Mouse (Mus musculus): ENCODE results near the gene Qser1. TPM values are rescaled to one million over a fixed set of nuclear protein-coding genes. Genes with fewer than 3 reads are reported as not detected.

Gene Qser1
- 10 to 100 TPM; 12.7 to 13.6 TPM for total RNA-seq (2023)

DNA sequence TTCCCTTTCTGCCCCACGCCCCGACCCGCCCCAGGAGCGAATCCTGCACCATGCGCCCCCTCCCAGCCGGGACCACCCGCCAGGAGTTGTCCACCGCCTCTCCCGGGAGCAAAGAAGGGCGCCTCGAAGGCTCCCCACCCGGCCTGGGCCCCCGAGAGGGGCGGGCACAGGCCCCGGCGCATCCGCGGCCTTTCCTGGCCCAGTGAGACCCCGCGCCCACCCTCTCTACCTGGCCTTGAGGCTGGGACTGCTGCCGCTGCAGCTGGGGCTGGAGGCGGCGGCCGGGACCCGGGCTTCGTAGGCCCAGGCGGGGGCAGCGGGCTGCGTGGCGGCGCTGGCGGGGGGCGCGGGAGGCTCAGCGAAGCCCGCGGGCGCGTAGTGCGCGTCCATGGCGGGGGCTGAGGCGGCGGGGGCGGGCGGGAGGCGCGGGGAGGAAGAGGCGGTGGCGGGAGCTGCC, at the start of gene Qser1:
Gene Qser1 (minus strand): TSS at position 390 of the 457 bp plus-strand sequence.

DNA sequence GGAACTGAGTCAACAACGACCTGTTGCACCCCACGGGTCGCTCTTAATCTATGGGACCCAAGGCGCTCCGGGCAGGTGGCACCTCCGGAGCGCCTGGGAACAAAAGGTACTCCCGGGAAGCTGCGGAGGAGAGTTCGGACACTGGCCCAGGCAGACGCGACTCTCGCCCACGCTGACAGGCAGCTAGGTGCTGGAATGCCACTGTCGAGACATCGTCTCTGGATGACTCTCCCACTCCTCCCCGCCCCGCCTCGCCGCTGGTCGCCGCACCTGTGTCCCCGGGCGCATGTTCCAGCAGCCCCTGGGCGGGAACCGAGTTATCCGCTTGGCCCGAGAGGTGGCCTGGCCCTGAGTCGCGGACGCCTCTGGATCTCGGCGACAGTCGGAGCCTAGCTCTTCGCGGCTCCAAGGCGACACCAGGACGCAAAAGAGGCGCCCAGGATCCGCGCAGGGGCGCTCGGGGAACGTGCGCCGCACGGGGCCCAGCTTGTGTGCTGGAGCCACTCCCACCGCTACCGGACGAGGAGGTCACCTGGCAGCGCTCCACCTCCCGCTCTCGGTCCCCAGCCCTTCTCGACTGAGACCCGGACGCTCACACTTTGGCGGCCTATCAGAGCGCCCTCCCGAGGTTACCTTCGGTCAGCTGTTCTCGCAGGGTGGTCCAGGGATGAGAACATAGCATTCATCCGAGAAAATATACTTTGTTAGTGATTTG, 32.9 kb upstream of the Qser1 start, which contains the start of gene Prrg4:
Gene Prrg4 (minus strand): TSS at position 601 of the 715 bp plus-strand sequence.

DNA sequence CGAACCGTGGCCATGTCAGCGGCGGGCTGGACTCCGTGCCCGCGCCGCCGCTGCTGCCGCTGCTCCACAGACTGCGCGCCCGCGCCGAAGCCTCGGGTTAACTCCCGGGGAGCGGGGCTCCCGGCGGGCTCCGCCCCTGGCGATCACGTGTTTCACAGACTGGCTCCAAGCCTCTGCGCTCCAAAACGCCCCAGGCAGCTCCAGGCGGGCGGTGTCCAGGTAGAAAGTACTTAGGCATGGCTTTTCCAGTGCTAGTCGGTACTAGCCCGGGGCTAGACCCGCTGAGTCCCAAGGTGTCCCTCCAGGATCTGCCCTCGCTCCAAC, 73.9 kb downstream of the Qser1 start, which contains the start of gene Depdc7:
Gene Depdc7 (minus strand): TSS at position 138 of the 324 bp plus-strand sequence.

DNA sequence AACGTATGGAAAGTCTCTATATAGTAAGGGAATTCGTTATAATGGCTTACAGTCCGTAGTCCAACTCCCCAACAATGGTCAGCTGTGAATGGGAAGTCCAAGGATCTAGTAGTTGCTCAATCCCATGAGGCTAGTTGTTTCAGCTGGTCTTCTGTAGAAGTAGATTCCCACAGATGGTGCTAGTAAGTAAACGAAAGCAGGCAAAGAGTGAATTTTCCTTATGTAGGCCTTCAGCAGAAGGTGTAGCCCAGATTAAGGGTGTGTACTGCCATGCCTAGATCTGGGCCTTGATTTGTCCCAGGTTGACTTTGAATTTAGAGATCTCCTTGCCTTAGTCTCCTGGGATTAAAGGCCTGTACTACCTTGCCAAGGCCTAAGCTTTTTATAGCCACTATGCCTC, 100.3 kb downstream of the Qser1 start, which contains the start of gene Pin1rt1:
Gene Pin1rt1 (minus strand): TSS at position 101 of the 400 bp plus-strand sequence.

DNA sequence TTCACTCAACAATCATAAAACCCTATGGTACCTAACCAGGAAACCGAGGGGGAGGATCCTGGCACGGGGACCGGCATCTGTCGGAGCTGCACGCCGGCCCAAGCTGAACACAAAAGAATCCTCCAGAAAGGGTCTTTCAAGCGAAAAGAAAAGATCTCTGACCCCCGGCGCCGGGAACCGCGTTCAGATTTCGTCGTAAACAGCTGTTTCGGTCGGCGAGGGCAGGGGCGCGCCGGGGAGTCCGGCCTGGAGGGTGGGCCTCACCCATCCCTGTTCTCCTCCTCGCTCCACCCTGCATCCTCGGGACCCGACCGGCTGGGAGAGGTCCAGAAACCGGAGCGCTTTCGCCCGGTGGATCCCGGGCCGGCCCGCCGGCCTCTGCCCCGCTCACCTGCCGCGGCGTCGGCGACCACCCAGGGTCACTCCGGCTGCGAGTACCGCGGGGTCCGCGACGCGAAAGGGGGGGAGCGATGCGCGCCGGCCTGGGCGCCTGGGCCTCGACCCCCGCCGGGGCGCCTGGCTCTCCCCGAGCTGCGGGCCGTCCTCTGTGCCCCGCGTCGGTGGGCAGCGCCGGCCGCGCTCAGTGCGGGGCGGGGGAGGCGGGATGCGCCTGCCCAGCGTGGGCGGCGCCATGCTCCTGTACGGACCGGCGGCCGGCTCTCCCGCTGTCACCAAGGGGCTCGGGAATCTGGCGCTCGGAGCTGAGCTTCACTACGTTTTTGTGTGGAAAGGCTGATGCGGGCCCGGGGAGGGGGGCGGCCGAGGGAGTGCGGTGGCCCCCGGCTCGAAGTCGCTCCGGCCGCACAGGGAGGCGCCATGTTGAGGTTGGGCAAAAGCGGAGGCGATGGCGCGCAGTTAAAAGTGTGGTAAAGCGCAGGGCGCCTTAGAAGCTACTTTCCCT, 104.7 kb downstream of the Qser1 start, which contains the start of gene Tcp11l1:
Gene Tcp11l1 (minus strand): TSS at position 585 of the 901 bp plus-strand sequence.

Other genes starting within 250 kb of the Qser1 start
- gene Cstf3, start 226.2 kb downstream of the Qser1 start, total RNA-seq (2023) = 10 to 100 TPM; 23.4 to 34.1 TPM
- 10 to 100 TPM; 11.7 to 13.2 TPM for gene Tcp11l1, start 104.6 kb downstream of the Qser1 start, total RNA-seq (2023)
- gene Pin1rt1, start 100.4 kb downstream of the Qser1 start, total RNA-seq (2023) = not detected
- gene Depdc7, start 73.9 kb downstream of the Qser1 start, total RNA-seq (2023) = 1 to 10 TPM; 7.9 to 9.4 TPM
- gene Prrg4, start 33.1 kb upstream of the Qser1 start, total RNA-seq (2023) = under 1 TPM; 0.61 to 0.76 TPM
- gene Ccdc73, start 51.0 kb upstream of the Qser1 start, total RNA-seq (2023) = not detected
- 100 to 1,000 TPM; 102 to 113 TPM for gene Eif3m, start 200.3 kb upstream of the Qser1 start, total RNA-seq (2023)

All from monocyte, adult 59 days (primary cell).